In the genomic region with DNA sequence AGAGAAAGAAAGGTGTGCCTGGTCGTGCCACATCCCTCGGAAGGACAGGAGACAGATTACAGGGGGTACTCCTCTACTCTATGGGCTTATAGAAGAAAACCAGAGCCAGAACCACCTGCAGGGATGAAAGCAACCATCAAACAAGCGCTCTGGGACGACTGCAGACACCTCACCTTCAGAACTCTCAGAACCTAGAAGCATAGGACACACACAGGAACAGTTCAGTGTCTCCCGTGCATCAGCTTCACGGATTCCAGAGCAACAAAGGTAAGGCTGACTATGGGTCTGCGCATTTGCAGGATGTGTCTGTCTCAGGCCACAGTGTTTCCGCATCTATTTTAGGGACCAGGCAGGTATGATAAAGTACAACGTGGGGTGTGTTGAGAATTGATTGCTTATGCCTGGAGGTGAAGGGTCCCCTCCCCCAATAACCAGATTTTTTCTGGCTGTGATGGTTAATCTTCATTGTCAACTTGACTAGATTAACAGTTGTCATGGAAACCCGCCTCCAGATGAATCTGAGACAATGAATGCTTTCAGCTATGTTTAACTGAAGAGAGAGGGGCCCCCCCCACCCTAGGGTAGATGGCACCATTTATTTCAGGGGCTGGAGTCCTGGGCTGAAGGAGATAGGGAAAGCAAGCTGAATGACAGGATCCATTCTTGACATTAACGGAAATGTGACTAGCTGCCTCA, we compare ENCODE assay signal across 27 mouse cellular contexts.
DNase-seq lines count a peak whose midpoint lies in the region; ATAC-seq and TF ChIP-seq lines count a peak whose summit lies in the region.
"Had no signal": no experiment of that assay in that cellular context is flagged by ENCODE, and none has a peak within 500 bp of the region (broad histone marks: within the 10 kb centered on the region; RNA-seq: fewer than 3 reads in every experiment).

No protein-coding gene starts in this region.

- no peaks in the 10 kb centered on the region for H3K36me3 ChIP-seq in forebrain, postnatal 0 days (ENCODE audit: insufficient read depth)
- no peaks in the 10 kb centered on the region for H3K36me3 ChIP-seq in forebrain, embryonic 13.5 days (ENCODE audit: poor library complexity, severe bottlenecking)
- no peaks in the 10 kb centered on the region for H3K36me3 ChIP-seq in intestine, embryonic 14.5 days (ENCODE audit: control insufficient read depth, insufficient read depth, low read length)
- no peaks in the 10 kb centered on the region for H3K36me3 ChIP-seq in intestine, postnatal 0 days (ENCODE audit: control insufficient read depth, insufficient read depth)
- no peaks in the 10 kb centered on the region for H3K36me3 ChIP-seq in midbrain, embryonic 14.5 days (ENCODE audit: control insufficient read depth, insufficient read depth, low read length)
- no peaks in the 10 kb centered on the region for H3K36me3 ChIP-seq in midbrain, embryonic 13.5 days
- no peaks in the 10 kb centered on the region for H3K36me3 ChIP-seq in midbrain, postnatal 0 days (ENCODE audit: insufficient read depth, low read length)
- H3K36me3 ChIP-seq: embryonic facial prominence, embryonic 12.5 days; intestine, embryonic 15.5 days; limb, embryonic 10.5 days; liver, embryonic 15.5 days; lung, embryonic 15.5 days; neural tube, embryonic 13.5 days had no signal

- ATAC-seq in forebrain, postnatal 0 days: peak; percentile 88
- no peak for ATAC-seq in forebrain, embryonic 13.5 days
- no peak for ATAC-seq in intestine, embryonic 14.5 days (replicated peaks; ENCODE audit: low FRiP score, low TSS enrichment, low read depth)
- no peak for ATAC-seq in intestine, postnatal 0 days
- ATAC-seq in midbrain, embryonic 14.5 days (ENCODE audit: low FRiP score, low TSS enrichment): no peak
- ATAC-seq in midbrain, embryonic 13.5 days: no peak
- no peak for ATAC-seq in midbrain, postnatal 0 days (ENCODE audit: low FRiP score)
- ATAC-seq: intestine, embryonic 15.5 days had no signal

- no peak overlapping the region for H3K9ac ChIP-seq in forebrain, postnatal 0 days
- no peak overlapping the region for H3K9ac ChIP-seq in forebrain, embryonic 13.5 days
- H3K9ac ChIP-seq in intestine, embryonic 14.5 days (ENCODE audit: low read length): no peak overlapping the region
- H3K9ac ChIP-seq in intestine, postnatal 0 days (ENCODE audit: low read depth, low read length): no peak overlapping the region
- H3K9ac ChIP-seq in midbrain, embryonic 14.5 days (replicated peaks; ENCODE audit: low read length): no peak overlapping the region
- H3K9ac ChIP-seq in midbrain, embryonic 13.5 days (replicated peaks): no peak overlapping the region
- H3K9ac ChIP-seq in midbrain, postnatal 0 days (replicated peaks; ENCODE audit: low read length, poor library complexity, severe bottlenecking): no peak overlapping the region
- H3K9ac ChIP-seq: embryonic facial prominence, embryonic 12.5 days; intestine, embryonic 15.5 days; liver, embryonic 15.5 days; lung, embryonic 15.5 days; neural tube, embryonic 13.5 days had no signal

- peak overlapping the region; percentile 45; the same call in 1 of the 2 replicates for H3K27ac ChIP-seq in forebrain, postnatal 0 days (ENCODE audit: low read depth, low read length)
- no peak overlapping the region for H3K27ac ChIP-seq in forebrain, embryonic 13.5 days
- H3K27ac ChIP-seq in intestine, embryonic 14.5 days (ENCODE audit: low read depth): no peak overlapping the region
- no peak overlapping the region for H3K27ac ChIP-seq in intestine, postnatal 0 days (ENCODE audit: low read depth, low read length)
- H3K27ac ChIP-seq in midbrain, embryonic 14.5 days (replicated peaks; ENCODE audit: low read depth, low read length): no peak overlapping the region
- H3K27ac ChIP-seq in midbrain, embryonic 13.5 days: no peak overlapping the region
- no peak overlapping the region for H3K27ac ChIP-seq in midbrain, postnatal 0 days (ENCODE audit: low read depth, low read length)
- H3K27ac ChIP-seq: embryonic facial prominence, embryonic 12.5 days; intestine, embryonic 15.5 days; layer of hippocampus, adult 2 months; limb, embryonic 10.5 days; liver, embryonic 15.5 days; lung, embryonic 15.5 days; neural tube, embryonic 13.5 days had no signal

- TF ChIP-seq CTCF in forebrain, postnatal 0 days (IDR thresholded peaks at IDR 0.05; ENCODE audit: low read depth): no peak
- no peak for TF ChIP-seq CTCF in intestine, postnatal 0 days (IDR thresholded peaks at IDR 0.05; ENCODE audit: low read depth)
- TF ChIP-seq CTCF in midbrain, postnatal 0 days (IDR thresholded peaks at IDR 0.05): no peak

- H3K4me2 ChIP-seq in forebrain, postnatal 0 days (ENCODE audit: low read depth): no peak overlapping the region
- no peak overlapping the region for H3K4me2 ChIP-seq in forebrain, embryonic 13.5 days
- H3K4me2 ChIP-seq in intestine, embryonic 14.5 days (ENCODE audit: low read length): no peak overlapping the region
- H3K4me2 ChIP-seq in intestine, postnatal 0 days (replicated peaks; ENCODE audit: low read depth): no peak overlapping the region
- no peak overlapping the region for H3K4me2 ChIP-seq in midbrain, embryonic 14.5 days (ENCODE audit: low read length)
- H3K4me2 ChIP-seq in midbrain, embryonic 13.5 days (replicated peaks): no peak overlapping the region
- H3K4me2 ChIP-seq in midbrain, postnatal 0 days (ENCODE audit: low read depth, low read length, poor library complexity, severe bottlenecking): no peak overlapping the region
- H3K4me2 ChIP-seq: embryonic facial prominence, embryonic 12.5 days; intestine, embryonic 15.5 days; liver, embryonic 15.5 days; lung, embryonic 15.5 days; neural tube, embryonic 13.5 days had no signal

- peak; percentile 55 for DNase-seq in forebrain, postnatal 0 days
- peak; percentile 42 for DNase-seq in intestine, embryonic 14.5 days (ENCODE audit: low spot score)
- DNase-seq in midbrain, embryonic 14.5 days: peak; percentile 51
- peak; percentile 25 for DNase-seq in midbrain, postnatal 0 days (ENCODE audit: low spot score)
- no peak for DNase-seq in cerebellum, adult 11 months
- DNase-seq: adrenal gland, postnatal 36 days; cerebellum, adult 18-20 months; cerebellum, postnatal 14 days; gastrocnemius, postnatal 36 days; kidney, adult 9 months; kidney, postnatal 14 days; liver; lung, postnatal 4 days; retina, postnatal 1 day; thymus, adult 2 months; thymus, postnatal 4 days had no signal

- no peaks in the 10 kb centered on the region for H3K9me3 ChIP-seq in forebrain, postnatal 0 days (ENCODE audit: low read length)
- no peaks in the 10 kb centered on the region for H3K9me3 ChIP-seq in forebrain, embryonic 13.5 days (replicated peaks)
- H3K9me3 ChIP-seq in intestine, embryonic 14.5 days (ENCODE audit: control insufficient read depth, low read length): no peaks in the 10 kb centered on the region
- H3K9me3 ChIP-seq in intestine, postnatal 0 days (ENCODE audit: control insufficient read depth): no peaks in the 10 kb centered on the region
- H3K9me3 ChIP-seq in midbrain, embryonic 14.5 days (ENCODE audit: control insufficient read depth, low read length): no peaks in the 10 kb centered on the region
- no peaks in the 10 kb centered on the region for H3K9me3 ChIP-seq in midbrain, embryonic 13.5 days
- no peaks in the 10 kb centered on the region for H3K9me3 ChIP-seq in midbrain, postnatal 0 days (ENCODE audit: low read length)
- H3K9me3 ChIP-seq: embryonic facial prominence, embryonic 12.5 days; intestine, embryonic 15.5 days; limb, embryonic 10.5 days; liver, embryonic 15.5 days; lung, embryonic 15.5 days; neural tube, embryonic 13.5 days had no signal

- H3K4me3 ChIP-seq in forebrain, postnatal 0 days (ENCODE audit: low read depth, low read length): no peak overlapping the region
- H3K4me3 ChIP-seq in forebrain, embryonic 13.5 days: no peak overlapping the region
- H3K4me3 ChIP-seq in intestine, embryonic 14.5 days (ENCODE audit: low read depth, low read length): no peak overlapping the region
- no peak overlapping the region for H3K4me3 ChIP-seq in intestine, postnatal 0 days (ENCODE audit: low read depth, low read length)
- H3K4me3 ChIP-seq in midbrain, embryonic 14.5 days (replicated peaks; ENCODE audit: low read depth, low read length): no peak overlapping the region
- H3K4me3 ChIP-seq in midbrain, embryonic 13.5 days (replicated peaks): no peak overlapping the region
- no peak overlapping the region for H3K4me3 ChIP-seq in midbrain, postnatal 0 days (ENCODE audit: low read depth, low read length)
- H3K4me3 ChIP-seq: embryonic facial prominence, embryonic 12.5 days; intestine, embryonic 15.5 days; layer of hippocampus, adult 2 months; limb, embryonic 10.5 days; liver, embryonic 15.5 days; lung, embryonic 15.5 days; myocyte; neural tube, embryonic 13.5 days had no signal

- 66% methylated on average over 11 of the region's 11 CpGs for WGBS in forebrain, postnatal 0 days
- WGBS in forebrain, embryonic 13.5 days: 70% methylated on average over 11 of the region's 11 CpGs
- WGBS in intestine, embryonic 14.5 days: 75% methylated on average over 11 of the region's 11 CpGs
- 76% methylated on average over 11 of the region's 11 CpGs for WGBS in intestine, postnatal 0 days
- 71% methylated on average over 11 of the region's 11 CpGs for WGBS in midbrain, embryonic 14.5 days
- WGBS in midbrain, embryonic 13.5 days: 70% methylated on average over 11 of the region's 11 CpGs
- WGBS in midbrain, postnatal 0 days: 61% methylated on average over 11 of the region's 11 CpGs

- H3K27me3 ChIP-seq in forebrain, postnatal 0 days (ENCODE audit: insufficient read depth, low read length): no peaks in the 10 kb centered on the region
- H3K27me3 ChIP-seq in forebrain, embryonic 13.5 days: no peaks in the 10 kb centered on the region
- no peaks in the 10 kb centered on the region for H3K27me3 ChIP-seq in intestine, embryonic 14.5 days (replicated peaks; ENCODE audit: control insufficient read depth, insufficient read depth, low read length)
- no peaks in the 10 kb centered on the region for H3K27me3 ChIP-seq in intestine, postnatal 0 days (replicated peaks; ENCODE audit: control insufficient read depth, insufficient read depth, low read length)
- no peaks in the 10 kb centered on the region for H3K27me3 ChIP-seq in midbrain, embryonic 14.5 days (ENCODE audit: control insufficient read depth, insufficient read depth, low read length)
- H3K27me3 ChIP-seq in midbrain, embryonic 13.5 days: no peaks in the 10 kb centered on the region
- no peaks in the 10 kb centered on the region for H3K27me3 ChIP-seq in midbrain, postnatal 0 days (ENCODE audit: insufficient read depth, low read length)
- H3K27me3 ChIP-seq: embryonic facial prominence, embryonic 12.5 days; intestine, embryonic 15.5 days; liver, embryonic 15.5 days; lung, embryonic 15.5 days; neural tube, embryonic 13.5 days had no signal

- no peaks in the 10 kb centered on the region for H3K4me1 ChIP-seq in forebrain, postnatal 0 days (ENCODE audit: insufficient read depth)
- H3K4me1 ChIP-seq in forebrain, embryonic 13.5 days: peaks cover 14% of the 10 kb centered on the region
- peaks cover 12% of the 10 kb centered on the region for H3K4me1 ChIP-seq in intestine, embryonic 14.5 days (replicated peaks; ENCODE audit: control insufficient read depth, insufficient read depth, low read length)
- no peaks in the 10 kb centered on the region for H3K4me1 ChIP-seq in intestine, postnatal 0 days (replicated peaks; ENCODE audit: control insufficient read depth, insufficient read depth, low read length)
- no peaks in the 10 kb centered on the region for H3K4me1 ChIP-seq in midbrain, embryonic 14.5 days (ENCODE audit: control insufficient read depth, insufficient read depth, low read length)
- peaks cover 17% of the 10 kb centered on the region for H3K4me1 ChIP-seq in midbrain, embryonic 13.5 days (replicated peaks)
- no peaks in the 10 kb centered on the region for H3K4me1 ChIP-seq in midbrain, postnatal 0 days (ENCODE audit: insufficient read depth, low read length)
- H3K4me1 ChIP-seq: liver, embryonic 15.5 days had no signal
